Mouse (Mus musculus) embryonic fibroblast, embryonic 13.5 days (primary cell): ENCODE measurements at regions not wholly inside any gene's neighbourhood (a gene's known extent, or its start where the extent isn't known, plus 50 kb on each side); places are given as distances from the start of the nearest gene placed in this dataset.
"Not testable (repeated sequence)": the region's sequence is repeated elsewhere in the genome, so short reads cannot be mapped to it uniquely, and the experiment has no call there.

Source experiments
- CTCF ChIP-seq: IDR thresholded peaks from 2 replicates; pipeline ENCODE4 v1.5.1; 2011; ENCODE audit warnings: mild to moderate bottlenecking, control low read depth, low read length, moderate library complexity, borderline replicate concordance; ENCODE audit not compliant: insufficient read depth
- POLR2A ChIP-seq: IDR thresholded peaks from 2 replicates; pipeline ENCODE4 v1.6.1; 2011; ENCODE audit warnings: low read depth, mild to moderate bottlenecking, control low read depth, low read length, moderate library complexity

GRCm38 (mm10) chr14:8800217-8800616 lies 134.2 kb upstream of the 4930452B06Rik start:
- not testable (repeated sequence) for TF ChIP-seq POLR2A, CTCF
